Mouse (Mus musculus): ENCODE results near the gene Rac1.

Gene Rac1

GRCm38 (mm10) chr5:143497451-143497850, 30.4 kb downstream of the Rac1 start:
- no peak for DNase-seq (ENCODE audit: extremely low read depth, low read depth, low spot score)

DNA sequence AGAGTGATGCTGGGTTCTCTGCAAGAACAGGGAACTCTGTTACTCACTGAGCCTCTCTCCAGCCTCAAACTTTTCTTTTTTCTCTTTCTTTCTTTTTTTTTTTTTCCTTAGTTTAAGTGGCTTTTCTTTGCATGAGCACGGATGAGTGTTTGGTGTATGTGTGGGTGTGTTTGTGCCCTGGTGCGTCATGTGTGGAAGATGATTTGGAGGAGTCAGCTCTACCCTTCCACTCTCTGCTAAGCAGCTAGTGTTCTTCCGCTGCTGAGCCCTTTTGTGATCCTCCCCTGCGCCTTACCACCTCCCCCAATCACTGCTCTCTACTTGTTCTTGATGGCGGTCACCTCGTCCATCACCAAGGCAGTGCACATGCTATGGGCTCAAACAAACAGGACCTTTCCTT, 32.1 kb downstream of the Rac1 start:
- no peak for DNase-seq (ENCODE audit: extremely low read depth, low read depth, low spot score)

DNA sequence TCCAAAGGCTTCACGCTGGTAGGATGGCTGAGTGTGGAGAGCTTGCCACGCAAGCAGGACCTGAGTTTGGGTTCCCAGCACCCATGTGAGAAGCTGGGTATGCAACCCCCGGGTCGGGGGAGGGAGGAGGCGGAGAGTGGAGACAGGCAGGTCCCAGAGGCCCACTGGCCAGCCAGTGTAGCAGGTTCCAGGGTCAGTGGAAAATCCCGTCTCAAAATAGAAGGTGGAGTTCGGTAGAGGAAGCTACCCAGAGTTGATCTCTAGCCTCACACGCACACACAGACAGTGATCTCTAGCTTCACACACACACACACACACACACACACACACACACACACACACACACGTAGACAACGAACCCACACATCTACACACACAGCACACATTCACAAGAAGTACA, 34.7 kb downstream of the Rac1 start:
- no peak for DNase-seq (ENCODE audit: extremely low read depth, low read depth, low spot score)

- DNase-seq (ENCODE audit: extremely low read depth, low read depth, low spot score): no peak
Observed at GRCm38 (mm10) chr5:143491736-143492135, 36.1 kb downstream of the Rac1 start.

GRCm38 (mm10) chr5:143489749-143490342, 38.0 kb downstream of the Rac1 start:
- DNase-seq (ENCODE audit: extremely low read depth, low read depth, low spot score): no peak

- no peak for DNase-seq (ENCODE audit: extremely low read depth, low read depth, low spot score)
Observed at GRCm38 (mm10) chr5:143487998-143488397, 39.8 kb downstream of the Rac1 start.

DNA sequence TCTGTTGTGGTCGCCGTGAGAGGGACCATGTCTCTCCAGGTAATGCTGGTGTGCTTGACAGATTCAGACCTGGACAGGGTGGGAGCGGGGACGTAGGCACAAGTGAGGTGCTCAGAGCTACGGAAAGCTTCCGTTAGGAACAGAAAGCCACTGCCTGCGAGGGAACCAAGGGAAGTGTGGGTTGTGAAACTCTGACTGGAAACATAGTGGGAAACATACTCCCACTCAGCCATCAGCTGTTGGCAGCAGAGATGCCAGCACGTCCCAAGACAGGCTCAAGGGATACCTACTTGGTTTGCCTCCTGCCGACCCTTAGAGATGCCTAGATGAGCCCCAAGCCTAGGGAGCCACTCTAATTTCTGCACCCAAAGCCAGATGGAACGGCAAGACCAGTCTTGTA, 40.6 kb downstream of the Rac1 start:
- DNase-seq (ENCODE audit: extremely low read depth, low read depth, low spot score): no peak

- no peak for DNase-seq (ENCODE audit: extremely low read depth, low read depth, low spot score)
Observed at GRCm38 (mm10) chr5:143484955-143485354, 42.9 kb downstream of the Rac1 start.

DNA sequence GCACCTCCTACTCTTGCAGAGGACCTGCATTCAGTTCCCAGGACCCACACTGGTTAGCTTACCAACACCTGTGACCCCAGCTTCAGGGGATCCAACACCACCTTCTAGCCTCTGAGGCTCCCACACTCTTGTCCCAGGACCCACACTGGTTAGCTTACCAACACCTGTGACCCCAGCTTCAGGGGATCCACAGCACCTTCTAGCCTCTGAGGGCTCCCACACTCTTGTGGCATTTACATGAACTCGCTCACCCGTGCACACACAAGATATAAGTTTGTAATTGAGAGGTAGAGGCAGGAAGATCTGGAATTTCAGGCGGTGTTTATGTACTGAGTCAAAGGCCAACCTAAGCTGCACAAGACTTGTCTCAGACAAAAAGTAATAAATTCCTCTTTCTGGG, 49.9 kb downstream of the Rac1 start:
- no peak for DNase-seq (ENCODE audit: extremely low read depth, low read depth, low spot score)

DNA sequence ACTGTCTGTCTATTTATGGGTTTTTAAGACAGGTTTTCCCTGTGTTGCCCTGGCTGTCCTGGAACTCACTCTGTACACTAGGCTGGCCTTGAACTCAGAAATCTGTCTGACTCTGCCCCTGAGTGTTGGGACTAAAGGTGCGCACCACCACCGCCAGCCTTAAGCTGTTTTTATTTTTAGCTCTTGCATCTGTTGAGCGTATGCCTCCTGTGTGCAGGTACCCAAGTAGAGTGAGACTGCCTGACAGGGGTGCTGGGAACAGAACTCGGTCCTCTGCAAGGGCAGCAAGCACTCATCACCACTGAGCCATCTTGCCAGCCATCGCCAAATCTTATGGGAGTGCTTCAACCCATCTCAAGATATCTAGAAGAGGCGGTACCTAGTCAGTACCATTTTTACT, 51.8 kb downstream of the Rac1 start:
- DNase-seq (ENCODE audit: extremely low read depth, low read depth, low spot score): no peak

- no peak for DNase-seq (ENCODE audit: extremely low read depth, low read depth, low spot score)
Observed at GRCm38 (mm10) chr5:143475153-143475844, 52.5 kb downstream of the Rac1 start.

- no peak for DNase-seq (ENCODE audit: extremely low read depth, low read depth, low spot score)
Observed at GRCm38 (mm10) chr5:143471953-143472618, 55.8 kb downstream of the Rac1 start.

DNA sequence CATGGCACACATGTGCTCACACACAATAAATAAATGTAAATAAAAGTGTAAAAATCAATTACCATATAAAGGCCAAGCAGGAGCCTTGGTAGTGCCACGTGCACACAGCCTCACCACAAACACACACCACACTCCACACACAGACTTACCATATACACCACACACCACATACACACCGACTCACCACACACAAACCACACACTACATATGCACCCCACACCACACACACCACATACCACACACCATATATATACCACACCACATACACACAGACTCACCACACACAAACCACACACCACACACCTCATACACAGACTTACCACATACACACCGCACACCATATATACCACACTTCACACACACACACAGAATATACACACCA, 56.7 kb downstream of the Rac1 start:
- DNase-seq (ENCODE audit: extremely low read depth, low read depth, low spot score): no peak

- DNase-seq (ENCODE audit: extremely low read depth, low read depth, low spot score): no peak
Observed at GRCm38 (mm10) chr5:143470421-143471164, 57.2 kb downstream of the Rac1 start.

DNA sequence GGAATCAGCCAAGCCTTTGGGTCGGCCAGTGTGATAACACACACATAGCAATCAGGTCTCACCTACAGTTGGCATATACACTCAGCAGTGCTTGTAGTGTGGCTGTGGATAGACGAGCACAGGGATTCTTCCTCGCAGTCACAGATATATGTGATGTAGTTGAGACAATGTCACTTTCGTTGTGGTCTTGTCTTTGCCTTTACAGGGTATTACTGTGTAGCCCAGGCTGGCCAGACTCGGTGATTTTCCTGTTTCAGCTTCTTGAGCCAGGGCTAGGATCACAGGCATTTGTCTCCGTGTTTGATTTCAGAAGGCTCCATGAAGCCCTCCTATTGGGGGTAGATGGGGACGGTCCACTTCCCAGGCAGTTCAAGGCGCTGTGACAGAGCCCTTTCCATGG, 58.2 kb downstream of the Rac1 start:
- no peak for DNase-seq (ENCODE audit: extremely low read depth, low read depth, low spot score)

- DNase-seq (ENCODE audit: extremely low read depth, low read depth, low spot score): no peak
Observed at GRCm38 (mm10) chr5:143467931-143468330, 59.9 kb downstream of the Rac1 start.

GRCm38 (mm10) chr5:143466891-143467669, 60.8 kb downstream of the Rac1 start:
- DNase-seq (ENCODE audit: extremely low read depth, low read depth, low spot score): no peak

GRCm38 (mm10) chr5:143465156-143466085, 62.4 kb downstream of the Rac1 start:
- DNase-seq (ENCODE audit: extremely low read depth, low read depth, low spot score): no peak

- DNase-seq (ENCODE audit: extremely low read depth, low read depth, low spot score): no peak
Observed at GRCm38 (mm10) chr5:143464757-143465118, 63.1 kb downstream of the Rac1 start.
